Mouse (Mus musculus) liver, embryonic 13.5 days (tissue): Measurements from ENCODE around the gene Tex50. TPM values are rescaled to one million over a fixed set of nuclear protein-coding genes. Genes with fewer than 3 reads are reported as not detected.
"Not testable (repeated sequence)": the region's sequence is repeated elsewhere in the genome, so short reads cannot be mapped to it uniquely, and the experiment has no call there.

Experiments
- ATAC-seq: fragments of 200-750 bp; cut with Nextera tagmentation; 2 replicates; pipeline ENCODE4 v1.8.0; 2017; ENCODE audit warnings: low read depth, mild to moderate bottlenecking, moderate number of reproducible peaks, moderate library complexity
- DNase-seq: peaks from one replicate; pipeline ENCODE4 v3.0.0; 2022
- H3K27ac ChIP-seq: fragments of 300-500 bp; sonication (generic); 2 replicates; pipeline ENCODE4 v1.5.1; 2015; ENCODE audit warnings: moderate library complexity, mild to moderate bottlenecking, inconsistent platforms
- H3K27me3 ChIP-seq: fragments of 300-500 bp; sonication (generic); 2 replicates; pipeline ENCODE4 v1.6.1; 2015; ENCODE audit warnings: mild to moderate bottlenecking, inconsistent platforms
- H3K36me3 ChIP-seq: fragments of 300-500 bp; sonication (generic); 2 replicates; pipeline ENCODE4 v1.6.1; 2015; ENCODE audit warnings: mild to moderate bottlenecking, inconsistent platforms
- H3K4me1 ChIP-seq: fragments of 300-500 bp; sonication (generic); replicated peaks from 2 replicates; pipeline ENCODE4 v1.6.1; 2015; ENCODE audit warnings: inconsistent platforms
- H3K4me2 ChIP-seq: fragments of 300-500 bp; sonication (generic); 2 replicates; pipeline ENCODE4 v1.6.1; 2015; ENCODE audit warnings: inconsistent platforms, mild to moderate bottlenecking, moderate library complexity
- H3K4me3 ChIP-seq: fragments of 300-500 bp; sonication (generic); replicated peaks from 2 replicates; pipeline ENCODE4 v1.5.1; 2015; ENCODE audit warnings: mild to moderate bottlenecking, inconsistent platforms
- H3K9ac ChIP-seq: fragments of 300-500 bp; sonication (generic); 2 replicates; pipeline ENCODE4 v1.6.1; 2015; ENCODE audit warnings: mild to moderate bottlenecking, inconsistent platforms
- H3K9me3 ChIP-seq: fragments of 300-500 bp; sonication (generic); replicated peaks from 2 replicates; pipeline ENCODE4 v1.6.1; 2016; ENCODE audit warnings: inconsistent platforms
- WGBS: fragments of 180-500 bp; shearing (Covaris S2); methylation state at CpG from one replicate; pipeline ENCODE4 v1.1.7; 2015; ENCODE audit not compliant: insufficient replicate concordance; 5-methylcytosine and 5-hydroxymethylcytosine counted together
- polyA plus RNA-seq: library from polyadenylated mRNA; unstranded; fragments of >200 nt; fragmentation: Nextera tagmentation; extraction: Ambion mirVana; gene quantifications from 2 replicates; pipeline ENCODE4 v1.2.1, GENCODE M21; 2015

Gene Tex50
- polyA plus RNA-seq, 1 experiment from 2014 or later, result not detected

DNA sequence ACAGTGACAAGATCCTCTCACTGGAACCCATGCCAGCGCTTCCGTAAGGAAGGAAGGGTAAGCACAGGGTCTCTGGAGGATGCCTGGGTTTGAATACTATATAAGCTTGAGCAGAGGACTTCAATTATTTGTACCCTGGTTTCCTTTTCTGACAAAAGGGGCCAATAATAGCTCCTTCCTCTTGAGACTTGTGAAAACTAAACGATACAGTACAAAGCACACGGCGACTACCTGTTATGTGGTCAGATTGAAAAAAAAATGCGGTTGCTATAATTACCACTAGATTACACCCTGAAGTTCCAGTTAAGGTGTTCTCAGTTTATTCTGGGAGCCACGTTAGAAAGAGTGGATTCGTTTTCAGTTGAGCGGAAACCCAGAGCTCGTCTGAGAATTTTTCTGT, 2.6 kb downstream of the Tex50 start:
- ATAC-seq, result no peak
- Histone ChIP-seq H3K27me3 (no peaks in the 10 kb centered on the region), H3K36me3 (no peaks in the 10 kb centered on the region), H3K27ac (no peak overlapping the region), H3K4me3 (no peak overlapping the region), H3K9ac (no peak overlapping the region), H3K4me1 (peaks cover 7% of the 10 kb centered on the region), H3K4me2 (no peak overlapping the region), H3K9me3 (no peaks in the 10 kb centered on the region)
- no peak for DNase-seq
- 76% methylated on average over 10 of the region's 10 CpGs for WGBS

DNA sequence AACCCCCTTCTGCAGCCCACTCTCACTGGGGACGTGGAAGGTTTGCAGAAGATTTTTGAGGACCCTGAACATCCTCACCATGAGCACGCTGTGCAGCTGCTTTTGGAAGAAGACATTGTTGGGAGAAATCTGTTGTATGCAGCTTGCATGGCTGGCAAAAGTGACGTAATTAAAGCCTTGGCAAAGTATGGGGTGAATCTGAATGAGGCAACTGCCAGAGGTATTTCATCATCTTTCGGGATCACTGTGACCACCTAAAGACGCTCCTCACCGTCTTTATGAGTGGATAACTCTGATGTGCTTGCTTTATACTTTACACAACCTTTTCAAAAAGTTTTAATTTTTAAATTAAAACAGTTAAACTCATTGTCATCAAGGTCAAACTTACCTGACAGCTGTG, 8.0 kb downstream of the Tex50 start:
- Histone ChIP-seq H3K9me3 (no peaks in the 10 kb centered on the region), H3K4me3 (no peak overlapping the region), H3K4me2 (no peak overlapping the region), H3K27ac (no peak overlapping the region), H3K9ac (no peak overlapping the region), H3K4me1 (0 out of 2 replicates have a peak, but pooled peaks cover 3% of the 10 kb centered on the region), H3K27me3 (no peaks in the 10 kb centered on the region), H3K36me3 (no peaks in the 10 kb centered on the region)
- WGBS, result 58% methylated on average over 6 of the region's 6 CpGs
- no peak for ATAC-seq
- no peak for DNase-seq

- no peaks in the 10 kb centered on the region for H3K36me3 ChIP-seq
- no peaks in the 10 kb centered on the region for H3K27me3 ChIP-seq
- 43% methylated on average over 2 of the region's 2 CpGs for WGBS
- no peak for DNase-seq
- 0 out of 2 replicates have a peak, but pooled peaks cover 3% of the 10 kb centered on the region for H3K4me1 ChIP-seq
- H3K9me3 ChIP-seq, result no peaks in the 10 kb centered on the region
- H3K9ac ChIP-seq, result no peak overlapping the region
- no peak overlapping the region for H3K27ac ChIP-seq
- H3K4me3 ChIP-seq, result no peak overlapping the region
- no peak overlapping the region for H3K4me2 ChIP-seq
- ATAC-seq, result no peak
Observed at GRCm38 (mm10) chr1:161147888-161148287, 11.2 kb downstream of the Tex50 start.

DNA sequence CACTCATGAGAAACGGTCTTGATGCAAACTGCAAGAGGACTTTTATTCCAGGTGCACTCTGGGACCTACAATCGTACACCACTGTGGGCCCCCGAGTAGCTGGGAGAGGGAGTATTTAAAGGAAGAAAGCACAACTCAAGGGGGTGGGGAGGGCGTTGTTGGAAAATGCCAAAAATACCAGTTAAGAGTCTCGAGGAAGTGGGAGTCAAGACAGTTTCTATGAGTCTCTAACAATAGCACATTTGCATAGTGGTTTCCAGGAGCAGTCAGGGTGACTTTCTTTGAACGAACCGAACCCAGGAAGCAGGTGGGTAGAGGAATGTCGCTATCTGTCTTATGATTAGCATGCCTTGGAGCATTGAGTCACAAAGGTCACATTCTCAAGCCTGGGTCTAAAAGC, 13.5 kb downstream of the Tex50 start:
- DNase-seq, H3K4me3 ChIP-seq, H3K27ac ChIP-seq, H3K4me1 ChIP-seq, H3K36me3 ChIP-seq, ATAC-seq, H3K9me3 ChIP-seq, H3K9ac ChIP-seq, H3K4me2 ChIP-seq: not testable (repeated sequence)
- H3K27me3 ChIP-seq, result peaks cover 14% of the 10 kb centered on the region
- 58% methylated on average over 8 of the region's 8 CpGs for WGBS

GRCm38 (mm10) chr1:161143216-161143615, 15.9 kb downstream of the Tex50 start:
- H3K36me3 ChIP-seq, result no peaks in the 10 kb centered on the region
- ATAC-seq, result no peak
- peaks cover 4% of the 10 kb centered on the region; the same call in 1 of the 2 replicates for H3K4me1 ChIP-seq
- 75% methylated on average over 7 of the region's 7 CpGs for WGBS
- H3K4me2 ChIP-seq, result no peak overlapping the region
- DNase-seq, result no peak
- no peaks in the 10 kb centered on the region for H3K9me3 ChIP-seq
- no peak overlapping the region for H3K27ac ChIP-seq
- peaks cover 14% of the 10 kb centered on the region for H3K27me3 ChIP-seq
- no peak overlapping the region for H3K4me3 ChIP-seq
- H3K9ac ChIP-seq, result no peak overlapping the region

DNA sequence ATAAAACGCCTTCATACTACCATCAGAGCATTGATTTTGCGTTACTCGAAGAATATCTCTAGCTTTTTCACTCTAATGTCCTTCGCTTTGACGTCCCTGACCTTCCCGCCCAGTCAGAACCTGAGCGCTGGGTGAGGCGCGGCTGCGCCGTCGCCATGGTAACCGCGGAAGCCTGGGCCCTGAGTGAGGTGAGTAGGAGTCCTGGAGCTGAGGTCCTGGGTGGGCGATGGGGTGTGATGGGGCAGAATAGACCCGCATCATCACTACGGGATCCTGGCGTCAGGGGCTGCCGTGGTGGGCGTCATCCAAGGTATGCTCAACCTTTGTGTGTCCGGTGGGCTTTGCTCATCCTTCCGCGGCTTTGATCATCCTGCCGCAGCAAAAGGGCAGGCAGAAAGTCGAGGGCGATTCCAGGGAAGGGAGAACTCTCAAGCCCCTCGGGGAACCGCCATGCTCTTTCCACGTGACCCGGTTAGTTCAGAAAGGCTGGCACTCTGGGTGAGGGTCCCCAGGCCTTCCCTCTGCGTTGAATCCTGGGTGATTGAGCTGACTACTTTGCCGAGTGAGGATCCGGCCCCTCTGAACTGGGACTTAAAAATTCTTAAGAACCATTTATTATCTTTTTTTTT, 16.5 kb downstream of the Tex50 start, which contains the start of gene Ankrd45:
Ankrd45 (plus strand) TSS at position 161 of the 629 bp plus-strand sequence.
- ATAC-seq (no peak), DNase-seq (peak; percentile 31)
- WGBS, result 10% methylated on average over 33 of the region's 33 CpGs
- Histone ChIP-seq H3K4me1 (peaks cover 4% of the 10 kb centered on the region; the same call in 1 of the 2 replicates), H3K27ac (no peak within 1 kb of the TSS), H3K4me3 (peak within 1 kb of the TSS; percentile 23), H3K27me3 (peaks cover 14% of the 10 kb centered on the region), H3K9ac (no peak within 1 kb of the TSS), H3K36me3 (no peaks in the 10 kb centered on the region), H3K9me3 (no peaks in the 10 kb centered on the region), H3K4me2 (peak within 1 kb of the TSS; percentile 48)

- Histone ChIP-seq H3K27ac (no peak overlapping the region), H3K4me1 (peaks cover 4% of the 10 kb centered on the region; the same call in 1 of the 2 replicates), H3K9ac (no peak overlapping the region), H3K4me2 (no peak overlapping the region), H3K36me3 (no peaks in the 10 kb centered on the region), H3K9me3 (no peaks in the 10 kb centered on the region), H3K4me3 (no peak overlapping the region), H3K27me3 (peaks cover 17% of the 10 kb centered on the region)
- DNase-seq, result no peak
- no peak for ATAC-seq
- WGBS, result 66% methylated on average over 9 of the region's 9 CpGs
Observed at GRCm38 (mm10) chr1:161140026-161140762, 18.9 kb downstream of the Tex50 start.

- Histone ChIP-seq H3K9me3 (no peaks in the 10 kb centered on the region), H3K9ac (no peak overlapping the region), H3K4me1 (peaks cover 4% of the 10 kb centered on the region; the same call in 1 of the 2 replicates), H3K27ac (no peak overlapping the region), H3K27me3 (peaks cover 17% of the 10 kb centered on the region), H3K4me2 (no peak overlapping the region), H3K36me3 (no peaks in the 10 kb centered on the region), H3K4me3 (no peak overlapping the region)
- ATAC-seq (no peak), DNase-seq (no peak)
- 54% methylated on average over 2 of the region's 2 CpGs for WGBS
Observed at GRCm38 (mm10) chr1:161139496-161139895, 19.6 kb downstream of the Tex50 start.

DNA sequence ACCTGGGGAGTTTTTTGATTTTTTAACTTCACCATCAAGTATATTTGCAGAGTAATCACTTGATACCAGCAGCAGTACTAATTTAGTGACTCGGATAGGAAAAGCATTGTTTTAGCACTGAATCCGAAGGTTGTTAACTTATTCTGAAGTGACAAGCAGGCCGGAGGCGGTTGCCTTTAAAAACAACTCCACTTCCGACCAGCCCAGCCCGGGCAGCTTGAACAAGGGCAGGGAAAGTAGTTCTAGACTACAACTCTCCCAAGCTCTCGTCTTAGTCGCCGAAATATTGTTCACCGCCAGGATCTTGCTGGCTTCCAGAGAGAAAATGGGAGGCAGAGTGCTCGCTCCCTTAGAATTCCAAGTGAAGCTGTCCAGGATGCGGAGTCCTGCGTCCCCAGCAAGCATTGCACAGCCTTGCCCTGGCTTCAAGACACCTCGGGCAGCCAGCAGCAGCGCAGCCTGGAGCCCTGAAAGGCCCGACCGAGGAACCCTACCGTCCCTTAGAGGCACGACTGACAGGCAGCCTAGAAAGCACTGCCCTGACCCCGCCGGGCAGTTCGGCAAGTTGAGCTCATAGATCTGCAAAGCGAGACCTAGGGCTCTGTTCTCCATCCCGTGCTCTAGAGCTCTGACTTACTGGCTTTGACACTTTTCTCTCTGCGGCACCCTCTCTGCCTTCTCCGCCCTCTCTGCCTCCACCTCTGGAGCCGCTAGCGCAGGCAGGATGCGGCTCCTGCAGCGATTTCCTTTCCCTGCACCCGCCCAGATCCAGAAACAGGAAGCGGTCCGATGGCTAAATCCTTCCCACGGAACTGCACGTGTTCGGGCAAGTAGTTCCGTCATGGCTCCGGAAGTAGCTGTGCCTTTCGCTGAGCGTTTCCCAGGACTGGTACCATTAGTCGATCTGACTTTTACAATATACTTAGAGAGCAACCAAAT, 28.1 kb downstream of the Tex50 start, which contains the start of gene Klhl20:
Klhl20 (minus strand) TSS at position 786 of the 939 bp plus-strand sequence.
- Histone ChIP-seq H3K9me3 (no peaks in the 10 kb centered on the region), H3K4me2 (peak within 1 kb of the TSS; percentile 91), H3K4me3 (peak within 1 kb of the TSS; percentile 79), H3K27ac (peak within 1 kb of the TSS; percentile 86), H3K4me1 (peaks cover 17% of the 10 kb centered on the region), H3K27me3 (no peaks in the 10 kb centered on the region), H3K9ac (peak within 1 kb of the TSS; percentile 92), H3K36me3 (peaks cover 3% of the 10 kb centered on the region)
- DNase-seq (peak; percentile 87), ATAC-seq (peak; percentile 96)
- WGBS, result under 1% methylated on average over 41 of the region's 41 CpGs

DNA sequence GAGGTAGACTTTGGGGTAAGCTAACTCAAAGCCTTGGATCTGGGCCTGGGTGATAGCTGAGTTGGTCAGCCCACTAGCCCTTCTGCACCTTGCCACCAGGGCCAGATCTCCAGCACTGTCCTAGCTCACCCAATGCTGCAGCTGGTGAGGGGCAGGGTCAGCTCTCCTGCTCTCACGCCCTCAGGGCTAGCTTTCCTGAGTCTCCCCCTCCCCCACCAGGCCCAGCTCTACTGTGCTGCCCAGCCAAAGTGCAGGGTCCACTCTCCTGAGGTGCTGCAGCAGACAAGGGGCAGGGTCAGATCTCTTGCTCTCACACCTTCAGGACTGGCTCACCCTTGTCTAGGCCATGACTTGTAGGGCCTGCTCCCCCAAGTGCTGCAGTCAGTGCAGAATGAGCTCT, 32.7 kb downstream of the Tex50 start:
- WGBS, result 74% methylated on average over 1 of the region's 1 CpGs

More for the DNA sequence above, 32.7 kb downstream of the Tex50 start:
- no peaks in the 10 kb centered on the region for H3K27me3 ChIP-seq
- H3K27ac ChIP-seq, result no peak overlapping the region
- ATAC-seq, result no peak
- no peak overlapping the region for H3K4me2 ChIP-seq
- no peak overlapping the region for H3K9ac ChIP-seq
- H3K9me3 ChIP-seq, result no peaks in the 10 kb centered on the region
- H3K4me3 ChIP-seq, result no peak overlapping the region
- peaks cover 17% of the 10 kb centered on the region for H3K4me1 ChIP-seq
- H3K36me3 ChIP-seq, result peaks cover 3% of the 10 kb centered on the region
- no peak for DNase-seq
